Mouse (Mus musculus) C2C12 (cell line): Measurements from ENCODE around the gene Adgrd1. TPM values are rescaled to one million over a fixed set of nuclear protein-coding genes. Genes with fewer than 3 reads are reported as not detected.

Experiments
- H3K27me3 ChIP-seq: one replicate; pipeline ENCODE4 v1.6.1; 2011; ENCODE audit not compliant: control insufficient read depth, insufficient read depth, insufficient read length
- H3K36me3 ChIP-seq: one replicate; pipeline ENCODE4 v1.6.1; 2011; ENCODE audit not compliant: control insufficient read depth, insufficient read depth
- H3K4me3 ChIP-seq: one replicate; pipeline ENCODE4 v1.5.1; 2011; ENCODE audit warnings: mild to moderate bottlenecking, control low read depth; ENCODE audit not compliant: poor library complexity, insufficient read depth, severe bottlenecking
- H3K79me2 ChIP-seq: one replicate; pipeline ENCODE4 v1.6.1; 2011; ENCODE audit not compliant: control insufficient read depth, insufficient read depth
- H3K79me3 ChIP-seq: one replicate; pipeline ENCODE4 v1.6.1; 2011; ENCODE audit warnings: low read depth, control low read depth
- H3ac ChIP-seq: one replicate; pipeline ENCODE3; 2011; ENCODE audit warnings: low read depth; ENCODE audit not compliant: control insufficient read depth, insufficient read length
- CEBPB ChIP-seq: IDR thresholded peaks from one replicate; pipeline ENCODE4 v1.6.1; 2011; ENCODE audit warnings: low read depth, mild to moderate bottlenecking, control low read depth, moderate library complexity
- CTCF ChIP-seq: IDR thresholded peaks from one replicate; pipeline ENCODE4 v1.5.1; 2011; ENCODE audit not compliant: control insufficient read depth, insufficient read depth, insufficient read length
- FOSL1 ChIP-seq: IDR thresholded peaks from one replicate; pipeline ENCODE4 v1.8.0; 2011; ENCODE audit warnings: mild to moderate bottlenecking, low read length; ENCODE audit not compliant: poor library complexity, insufficient read depth, severe bottlenecking
- MAX ChIP-seq: IDR thresholded peaks from one replicate; pipeline ENCODE4 v1.6.1; 2011; ENCODE audit warnings: mild to moderate bottlenecking, control low read depth
- MYOD1 ChIP-seq: IDR thresholded peaks from one replicate; pipeline ENCODE4 v1.6.1; 2011; ENCODE audit warnings: low read depth; ENCODE audit not compliant: control insufficient read depth, insufficient read length
- MYOG ChIP-seq: IDR thresholded peaks from one replicate; pipeline ENCODE4 v1.6.1; 2011; ENCODE audit not compliant: control insufficient read depth, insufficient read length; ENCODE audit errors: extremely low read depth
- USF1 ChIP-seq: IDR thresholded peaks from one replicate; pipeline ENCODE4 v1.6.1; 2011; ENCODE audit warnings: low read depth, mild to moderate bottlenecking, control low read depth, moderate library complexity
- polyA plus RNA-seq: library from polyadenylated mRNA; unstranded; fragments of >200 nt; fragmentation: generic; extraction: Trizol; gene quantifications from one replicate; pipeline ENCODE4 v1.2.1, GENCODE M21; 2012; ENCODE audit warnings: missing spikeins

The Adgrd1 gene
- polyA plus RNA-seq, 1 experiment: 0.04 TPM

GRCm38 (mm10) chr5:129137405-129137804 is 40.9 kb downstream of the Adgrd1 start:
- Histone ChIP-seq H3ac (no peak overlapping the region), H3K27me3 (peaks cover 37% of the 10 kb centered on the region), H3K36me3 (no peaks in the 10 kb centered on the region), H3K4me3 (no peak overlapping the region), H3K79me2 (no peaks in the 10 kb centered on the region), H3K79me3 (no peaks in the 10 kb centered on the region)
- TF ChIP-seq MYOG: no peak
- TF ChIP-seq CTCF: no peak
- no peak for TF ChIP-seq MYOD1
- no peak for TF ChIP-seq MAX
- no peak for TF ChIP-seq CEBPB
- no peak for TF ChIP-seq USF1

- Histone ChIP-seq H3K79me3 (no peaks in the 10 kb centered on the region), H3K27me3 (peaks cover 42% of the 10 kb centered on the region), H3ac (no peak overlapping the region), H3K36me3 (no peaks in the 10 kb centered on the region), H3K79me2 (no peaks in the 10 kb centered on the region), H3K4me3 (no peak overlapping the region)
- no peak for TF ChIP-seq MYOG
- TF ChIP-seq FOSL1: no peak
Measured at GRCm38 (mm10) chr5:129138576-129138975, 42.0 kb downstream of the Adgrd1 start.

- no peak for TF ChIP-seq FOSL1
- TF ChIP-seq USF1: no peak
- TF ChIP-seq MYOG: no peak
- TF ChIP-seq CTCF: no peak
- Histone ChIP-seq H3K27me3 (peaks cover 63% of the 10 kb centered on the region), H3K36me3 (no peaks in the 10 kb centered on the region)
Measured at GRCm38 (mm10) chr5:129142801-129143200, 46.3 kb downstream of the Adgrd1 start.

GRCm38 (mm10) chr5:129145307-129145935 is 48.9 kb downstream of the Adgrd1 start:
- H3K4me3 ChIP-seq: no peak overlapping the region
- TF ChIP-seq CTCF: no peak
- peak; percentile 12 for TF ChIP-seq CEBPB
- H3K79me3 ChIP-seq: no peaks in the 10 kb centered on the region
- no peaks in the 10 kb centered on the region for H3K36me3 ChIP-seq
- no peaks in the 10 kb centered on the region for H3K79me2 ChIP-seq
- no peak overlapping the region for H3ac ChIP-seq
- peaks cover 57% of the 10 kb centered on the region for H3K27me3 ChIP-seq

More at GRCm38 (mm10) chr5:129142801-129143200, 46.3 kb downstream of the Adgrd1 start:
- no peaks in the 10 kb centered on the region for H3K79me2 ChIP-seq
- H3K4me3 ChIP-seq: no peak overlapping the region
- H3K79me3 ChIP-seq: no peaks in the 10 kb centered on the region
- H3ac ChIP-seq: no peak overlapping the region

GRCm38 (mm10) chr5:129146892-129147509 is 50.5 kb downstream of the Adgrd1 start:
- Histone ChIP-seq H3ac (no peak overlapping the region), H3K79me3 (no peaks in the 10 kb centered on the region), H3K36me3 (no peaks in the 10 kb centered on the region), H3K27me3 (peaks cover 55% of the 10 kb centered on the region), H3K79me2 (no peaks in the 10 kb centered on the region), H3K4me3 (no peak overlapping the region)
- no peak for TF ChIP-seq USF1
- no peak for TF ChIP-seq MAX
- TF ChIP-seq MYOD1: no peak
- TF ChIP-seq FOSL1: no peak
- TF ChIP-seq CEBPB: no peak
- TF ChIP-seq MYOG: no peak
- TF ChIP-seq CTCF: no peak

- Histone ChIP-seq H3K4me3 (no peak overlapping the region), H3K79me3 (no peaks in the 10 kb centered on the region), H3K79me2 (no peaks in the 10 kb centered on the region), H3K27me3 (peaks cover 57% of the 10 kb centered on the region), H3K36me3 (no peaks in the 10 kb centered on the region), H3ac (no peak overlapping the region)
- TF ChIP-seq MAX (no peak), MYOG (no peak), USF1 (no peak), CTCF (no peak), CEBPB (no peak), FOSL1 (no peak), MYOD1 (no peak)
Measured at GRCm38 (mm10) chr5:129148485-129148884, 51.9 kb downstream of the Adgrd1 start.
